Mouse (Mus musculus): ENCODE measurements around the gene Gm12216. TPM values are rescaled to one million over a fixed set of nuclear protein-coding genes. Genes with fewer than 3 reads are reported as not detected.

Gene Gm12216
- total and polyA plus RNA-seq, 3 experiments: not detected

- no peak for DNase-seq (ENCODE audit: low read depth, low spot score)
- H3K27ac ChIP-seq (ENCODE audit: control insufficient read depth, low read depth, low read length): no peak overlapping the region
- no peaks in the 10 kb centered on the region for H3K4me1 ChIP-seq (ENCODE audit: control insufficient read depth in 1 of 2, insufficient read depth in 2 of 2, low read length in 2 of 2)
- no peaks in the 10 kb centered on the region for H3K36me3 ChIP-seq (ENCODE audit: control insufficient read depth in 1 of 2, insufficient read depth in 2 of 2, low read length in 2 of 2)
- H3K4me3 ChIP-seq (ENCODE audit: control insufficient read depth in 1 of 2, insufficient read depth in 1 of 2, low read depth in 2 of 2, low read length in 2 of 2): no peak overlapping the region
- H3K79me2 ChIP-seq (ENCODE audit: control insufficient read depth, insufficient read depth, low read length, poor library complexity): no peaks in the 10 kb centered on the region
- no peak overlapping the region for H3K9ac ChIP-seq (ENCODE audit: control insufficient read depth, low read depth, low read length, poor library complexity, severe bottlenecking)
- TF ChIP-seq JUND (IDR thresholded peaks at IDR 0.05; ENCODE audit: low read depth, low read length) (no peak), SIN3A (IDR thresholded peaks at IDR 0.05; ENCODE audit: low read length) (no peak), E2F4 (IDR thresholded peaks at IDR 0.05; ENCODE audit: borderline replicate concordance, low read depth, low read length) (no peak), MAZ (IDR thresholded peaks at IDR 0.05; ENCODE audit: low read depth, low read length) (no peak), RAD21 (IDR thresholded peaks at IDR 0.05; ENCODE audit: low read depth, low read length) (no peak), TAL1 (IDR thresholded peaks at IDR 0.05; ENCODE audit: low read length) (no peak), BHLHE40 (IDR thresholded peaks at IDR 0.05; ENCODE audit: borderline replicate concordance, low read depth, low read length) (no peak), MYC (IDR thresholded peaks at IDR 0.05; ENCODE audit: low read depth, low read length) (no peak), NELFE (IDR thresholded peaks at IDR 0.05; ENCODE audit: low read depth, low read length) (no peak), EP300 (IDR thresholded peaks at IDR 0.05; ENCODE audit: low read depth in 1 of 2, low read length in 2 of 2) (no peak), POLR2A (IDR thresholded peaks at IDR 0.05; ENCODE audit: control insufficient read depth in 1 of 2, insufficient read depth in 1 of 2, low read depth in 1 of 2, low read length in 2 of 2, poor library complexity in 1 of 2) (no peak), CHD2 (IDR thresholded peaks at IDR 0.05; ENCODE audit: low read length) (no peak), USF2 (IDR thresholded peaks at IDR 0.05; ENCODE audit: borderline replicate concordance in 1 of 2, insufficient read depth in 1 of 2, low read depth in 1 of 2, low read length in 2 of 2) (no peak), CHD1 (IDR thresholded peaks at IDR 0.05; ENCODE audit: low read depth, low read length) (no peak), TBP (IDR thresholded peaks at IDR 0.05; ENCODE audit: low read depth, low read length) (no peak), ZKSCAN1 (IDR thresholded peaks at IDR 0.05; ENCODE audit: low read depth, low read length) (no peak), MXI1 (IDR thresholded peaks at IDR 0.05; ENCODE audit: low read depth, low read length) (no peak)
- H3K9me3 ChIP-seq (replicated peaks; ENCODE audit: insufficient read depth, low read length): no peaks in the 10 kb centered on the region
- peaks cover 19% of the 10 kb centered on the region in 2 experiments for H3K27me3 ChIP-seq (ENCODE audit: control insufficient read depth in 1 of 2, insufficient read depth in 2 of 2, low read length in 2 of 2)
Observed at GRCm38 (mm10) chr11:53747985-53748384, 111.1 kb downstream of the Gm12216 start.

GRCm38 (mm10) chr11:53745260-53745659 is 113.8 kb downstream of the Gm12216 start:
- no peak for TF ChIP-seq CHD2 (IDR thresholded peaks at IDR 0.05; ENCODE audit: low read length)
- no peak for TF ChIP-seq UBTF (IDR thresholded peaks at IDR 0.05; ENCODE audit: borderline replicate concordance, insufficient read depth, low read depth, low read length)
- TF ChIP-seq ZKSCAN1 (IDR thresholded peaks at IDR 0.05; ENCODE audit: low read depth, low read length): no peak
- TF ChIP-seq ZNF384 (IDR thresholded peaks at IDR 0.05; ENCODE audit: low read depth, low read length): peak; percentile 79
- TF ChIP-seq GATA1 (IDR thresholded peaks at IDR 0.05; ENCODE audit: low read depth, low read length): no peak
- no peak for TF ChIP-seq ELF1 (IDR thresholded peaks at IDR 0.05; ENCODE audit: low read depth, low read length)
- TF ChIP-seq ZC3H11A (IDR thresholded peaks at IDR 0.05; ENCODE audit: low read depth, low read length): peak; percentile 56; the same call in 1 of the 2 replicates
- TF ChIP-seq RAD21 (IDR thresholded peaks at IDR 0.05; ENCODE audit: low read depth, low read length): peak; percentile 51
- peak; percentile 60 for TF ChIP-seq SMC3 (IDR thresholded peaks at IDR 0.05; ENCODE audit: low read depth, low read length)
- peak in 1 of 3 experiments; percentile 55; a peak in 3 of 6 replicates for TF ChIP-seq CTCF (IDR thresholded peaks at IDR 0.05 in 2 of 3, conservative IDR thresholded peaks at IDR 0.05 in 1 of 3; ENCODE audit: control insufficient read depth in 1 of 3, insufficient read depth in 1 of 3, low read depth in 2 of 3, low read length in 3 of 3, poor library complexity in 1 of 3, severe bottlenecking in 1 of 3)
- H3K9ac ChIP-seq (ENCODE audit: control insufficient read depth, low read depth, low read length, poor library complexity, severe bottlenecking): no peak overlapping the region
- no peak overlapping the region for H3K27ac ChIP-seq (ENCODE audit: control insufficient read depth, low read depth, low read length)
- no peaks in the 10 kb centered on the region for H3K36me3 ChIP-seq (ENCODE audit: control insufficient read depth in 1 of 2, insufficient read depth in 2 of 2, low read length in 2 of 2)
- H3K4me3 ChIP-seq (ENCODE audit: control insufficient read depth in 1 of 2, insufficient read depth in 1 of 2, low read depth in 2 of 2, low read length in 2 of 2): no peak overlapping the region
- no peaks in the 10 kb centered on the region for H3K9me3 ChIP-seq (replicated peaks; ENCODE audit: insufficient read depth, low read length)
- no peaks in the 10 kb centered on the region for H3K79me2 ChIP-seq (ENCODE audit: control insufficient read depth, insufficient read depth, low read length, poor library complexity)
- peaks cover 11 to 32% of the 10 kb centered on the region in 2 experiments for H3K27me3 ChIP-seq (ENCODE audit: control insufficient read depth in 1 of 2, insufficient read depth in 2 of 2, low read length in 2 of 2)
- H3K4me1 ChIP-seq (ENCODE audit: control insufficient read depth in 1 of 2, insufficient read depth in 2 of 2, low read length in 2 of 2): no peaks in the 10 kb centered on the region
- no peak for DNase-seq (ENCODE audit: low read depth, low spot score)
